Mouse (Mus musculus): ENCODE data around the gene Nkx2-2. TPM values are rescaled to one million over a fixed set of nuclear protein-coding genes. Genes with fewer than 3 reads are reported as not detected.

The Nkx2-2 gene
- polyA plus RNA-seq, 1 experiment from 2014 or later: 4.1 TPM

DNA sequence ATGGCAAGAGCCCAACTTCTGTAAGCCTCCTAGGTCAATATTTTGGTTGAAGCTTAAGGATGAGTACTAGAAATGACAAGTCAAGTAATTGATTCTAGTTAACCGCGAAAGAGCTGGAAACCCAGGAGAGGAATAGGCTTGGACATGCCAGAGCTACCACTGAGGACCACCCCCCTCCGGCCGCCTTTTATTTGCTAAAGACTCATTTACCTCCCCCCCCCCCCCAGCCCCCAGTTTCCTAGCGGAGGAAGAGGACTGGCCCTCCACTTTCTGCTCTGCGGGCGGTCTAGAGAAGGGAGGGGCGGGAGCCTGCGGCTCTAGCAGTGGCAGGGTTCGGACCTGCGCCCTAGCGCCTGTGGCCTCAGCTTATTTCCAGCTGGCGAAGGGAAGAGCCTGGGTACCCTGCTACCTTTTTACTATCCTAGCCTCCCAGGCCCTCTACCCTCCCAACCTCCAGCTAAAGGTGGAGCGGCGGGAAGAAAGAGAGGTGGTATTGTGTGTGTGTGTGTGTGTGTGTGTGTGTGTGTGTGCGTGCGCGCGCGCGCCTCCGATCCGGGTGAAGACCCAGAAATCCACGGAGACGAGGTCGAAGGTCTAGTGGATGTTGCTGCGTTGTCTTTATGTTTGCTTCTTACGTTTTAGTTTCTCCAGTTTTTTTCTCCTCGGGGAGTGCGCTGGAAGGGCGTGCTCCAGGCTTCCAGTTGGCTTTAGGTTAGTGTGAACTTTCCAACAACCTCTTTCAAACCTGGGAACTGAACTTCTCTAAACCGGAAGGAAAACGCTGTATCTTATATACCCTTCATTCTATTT is 6.8 kb downstream of the Nkx2-2 start:
- Histone ChIP-seq H3K27ac (replicated peaks) (no peak overlapping the region), H3K27me3 (peaks cover 87% of the 10 kb centered on the region), H3K4me3 (no peak overlapping the region; the same call in 1 of the 2 replicates), H3K9ac (replicated peaks) (no peak overlapping the region), H3K4me2 (replicated peaks) (no peak overlapping the region), H3K36me3 (no peaks in the 10 kb centered on the region), H3K4me1 (peaks cover 20% of the 10 kb centered on the region), H3K9me3 (no peaks in the 10 kb centered on the region)
- WGBS: under 1% methylated on average over 32 of the region's 33 CpGs
- no peak for ATAC-seq (replicated peaks)

DNA sequence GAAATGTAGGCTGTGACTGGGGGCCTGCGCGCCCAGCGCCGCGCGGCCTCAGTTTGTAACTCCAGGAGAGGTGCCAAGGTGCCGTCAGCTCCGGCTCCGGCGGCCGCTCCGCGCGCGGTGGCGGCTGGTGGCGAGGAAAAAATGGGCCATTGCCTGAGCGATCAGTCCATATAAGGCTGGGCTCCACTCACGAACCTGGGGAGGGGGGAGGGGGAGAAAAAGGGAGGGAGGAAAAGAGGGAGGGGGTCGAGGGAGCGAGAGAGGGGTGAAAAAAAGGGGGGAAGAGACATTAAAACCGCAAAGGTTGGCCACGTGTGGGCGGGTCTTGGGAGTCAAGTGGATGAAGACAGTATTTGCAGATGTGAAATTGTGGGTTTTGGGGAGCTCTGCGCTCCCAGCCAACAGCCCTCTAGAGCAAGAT is 7.8 kb downstream of the Nkx2-2 start:
- Histone ChIP-seq H3K4me1 (peaks cover 20% of the 10 kb centered on the region), H3K36me3 (no peaks in the 10 kb centered on the region), H3K4me2 (replicated peaks) (no peak overlapping the region), H3K27ac (replicated peaks) (no peak overlapping the region), H3K27me3 (peaks cover 89% of the 10 kb centered on the region), H3K9ac (replicated peaks) (no peak overlapping the region), H3K4me3 (no peak overlapping the region), H3K9me3 (no peaks in the 10 kb centered on the region)
- WGBS: under 1% methylated on average over 25 of the region's 25 CpGs
- peak; percentile 49; the same call in 1 of the 2 replicates for ATAC-seq (replicated peaks)

GRCm38 (mm10) chr2:147185561-147185960 is 8.5 kb downstream of the Nkx2-2 start:
- H3K9me3 ChIP-seq: no peaks in the 10 kb centered on the region
- no peak overlapping the region for H3K9ac ChIP-seq (replicated peaks)
- H3K27me3 ChIP-seq: peaks cover 89% of the 10 kb centered on the region
- no peak overlapping the region for H3K4me2 ChIP-seq (replicated peaks)
- peak overlapping the region; percentile 12; the same call in 1 of the 2 replicates for H3K4me3 ChIP-seq
- H3K4me1 ChIP-seq: peaks cover 26% of the 10 kb centered on the region
- ATAC-seq (replicated peaks): no peak
- under 1% methylated on average over 23 of the region's 23 CpGs for WGBS
- no peaks in the 10 kb centered on the region for H3K36me3 ChIP-seq
- H3K27ac ChIP-seq (replicated peaks): no peak overlapping the region

GRCm38 (mm10) chr2:147184071-147184990 is 9.7 kb downstream of the Nkx2-2 start:
- no peaks in the 10 kb centered on the region for H3K9me3 ChIP-seq
- under 1% methylated on average over 63 of the region's 65 CpGs for WGBS
- no peak overlapping the region for H3K27ac ChIP-seq (replicated peaks)
- peak overlapping the region; percentile 19 for H3K4me2 ChIP-seq (replicated peaks)
- peak overlapping the region; percentile 26 for H3K4me3 ChIP-seq
- H3K9ac ChIP-seq (replicated peaks): no peak overlapping the region; the same call in 1 of the 2 replicates
- ATAC-seq (replicated peaks): no peak; the same call in 1 of the 2 replicates
- no peaks in the 10 kb centered on the region for H3K36me3 ChIP-seq
- H3K4me1 ChIP-seq: peaks cover 22% of the 10 kb centered on the region
- H3K27me3 ChIP-seq: peaks cover 87% of the 10 kb centered on the region

GRCm38 (mm10) chr2:147183521-147183920 is 10.5 kb downstream of the Nkx2-2 start:
- no peaks in the 10 kb centered on the region for H3K9me3 ChIP-seq
- 2% methylated on average over 12 of the region's 12 CpGs for WGBS
- ATAC-seq (replicated peaks): no peak
- no peaks in the 10 kb centered on the region for H3K36me3 ChIP-seq
- H3K4me2 ChIP-seq (replicated peaks): no peak overlapping the region
- peaks cover 24% of the 10 kb centered on the region for H3K4me1 ChIP-seq
- H3K27ac ChIP-seq (replicated peaks): no peak overlapping the region
- no peak overlapping the region for H3K9ac ChIP-seq (replicated peaks)
- no peak overlapping the region for H3K4me3 ChIP-seq
- peaks cover 87% of the 10 kb centered on the region for H3K27me3 ChIP-seq

GRCm38 (mm10) chr2:147182709-147183260 is 11.3 kb downstream of the Nkx2-2 start:
- H3K9ac ChIP-seq (replicated peaks): no peak overlapping the region
- H3K36me3 ChIP-seq: no peaks in the 10 kb centered on the region
- peaks cover 87% of the 10 kb centered on the region for H3K27me3 ChIP-seq
- no peak for ATAC-seq (replicated peaks)
- H3K4me1 ChIP-seq: peaks cover 27% of the 10 kb centered on the region
- no peak overlapping the region for H3K4me2 ChIP-seq (replicated peaks)
- WGBS: 10% methylated on average over 25 of the region's 25 CpGs
- no peak overlapping the region for H3K4me3 ChIP-seq
- no peak overlapping the region for H3K27ac ChIP-seq (replicated peaks)
- H3K9me3 ChIP-seq: no peaks in the 10 kb centered on the region

- H3K9ac ChIP-seq (replicated peaks): no peak overlapping the region
- no peaks in the 10 kb centered on the region for H3K36me3 ChIP-seq
- no peak overlapping the region for H3K27ac ChIP-seq (replicated peaks)
- peaks cover 26% of the 10 kb centered on the region for H3K4me1 ChIP-seq
- no peaks in the 10 kb centered on the region for H3K9me3 ChIP-seq
- H3K4me2 ChIP-seq (replicated peaks): no peak overlapping the region
- H3K27me3 ChIP-seq: peaks cover 87% of the 10 kb centered on the region
- ATAC-seq (replicated peaks): no peak
- 18% methylated on average over 18 of the region's 18 CpGs for WGBS
- H3K4me3 ChIP-seq: no peak overlapping the region
Observed at GRCm38 (mm10) chr2:147181926-147182708, 11.9 kb downstream of the Nkx2-2 start.

GRCm38 (mm10) chr2:147181304-147181665 is 12.8 kb downstream of the Nkx2-2 start:
- no peaks in the 10 kb centered on the region for H3K9me3 ChIP-seq
- no peak overlapping the region for H3K9ac ChIP-seq (replicated peaks)
- H3K36me3 ChIP-seq: no peaks in the 10 kb centered on the region
- no peak overlapping the region for H3K4me3 ChIP-seq
- peaks cover 86% of the 10 kb centered on the region for H3K27me3 ChIP-seq
- ATAC-seq (replicated peaks): no peak
- H3K4me1 ChIP-seq: peaks cover 26% of the 10 kb centered on the region
- H3K4me2 ChIP-seq (replicated peaks): no peak overlapping the region
- WGBS: 9% methylated on average over 5 of the region's 5 CpGs
- no peak overlapping the region for H3K27ac ChIP-seq (replicated peaks)

DNA sequence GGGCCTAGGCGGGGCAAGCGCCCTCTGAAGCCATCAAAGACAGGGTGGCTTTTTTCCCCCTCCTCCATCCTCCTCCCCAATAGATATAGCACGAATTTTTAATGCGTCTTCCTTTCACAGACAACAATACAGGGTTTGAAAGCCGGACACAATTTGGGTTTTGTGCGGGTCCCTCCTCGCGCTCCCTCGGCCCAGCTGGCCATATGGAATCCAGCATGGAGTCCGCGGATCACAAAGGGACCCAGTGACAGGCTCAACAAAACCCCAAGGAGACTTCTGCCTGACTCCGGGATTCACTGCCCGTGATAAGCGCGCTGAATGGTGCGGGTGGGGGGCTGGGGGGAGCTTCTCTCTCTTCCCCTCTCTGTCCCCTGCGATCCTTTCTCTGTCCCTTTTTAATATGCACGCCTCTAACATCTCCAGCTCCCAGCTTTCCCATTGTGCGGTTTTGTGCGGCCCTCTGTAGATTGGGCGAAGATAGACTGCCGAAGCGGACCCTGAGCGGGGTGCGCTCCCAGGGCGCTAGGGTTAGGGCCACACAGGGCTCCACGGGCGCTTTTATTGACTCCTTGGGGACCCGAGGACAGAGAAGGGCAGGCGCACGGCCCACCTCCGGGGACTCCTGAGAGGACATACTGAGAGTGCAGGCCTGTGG is 13.3 kb downstream of the Nkx2-2 start:
- Histone ChIP-seq H3K9ac (replicated peaks) (no peak overlapping the region), H3K27me3 (peaks cover 84% of the 10 kb centered on the region), H3K36me3 (no peaks in the 10 kb centered on the region), H3K9me3 (no peaks in the 10 kb centered on the region), H3K27ac (replicated peaks) (no peak overlapping the region), H3K4me3 (no peak overlapping the region; the same call in 1 of the 2 replicates), H3K4me2 (replicated peaks) (no peak overlapping the region; the same call in 1 of the 2 replicates), H3K4me1 (peaks cover 26% of the 10 kb centered on the region)
- 3% methylated on average over 32 of the region's 32 CpGs for WGBS
- no peak for ATAC-seq (replicated peaks)

- H3K9ac ChIP-seq (replicated peaks): 0 out of 2 replicates have a peak overlapping the region, but pooled peaks have one; percentile 22
- no peaks in the 10 kb centered on the region for H3K36me3 ChIP-seq
- H3K4me1 ChIP-seq: peaks cover 16% of the 10 kb centered on the region
- ATAC-seq (replicated peaks): peak; percentile 76
- peak overlapping the region; percentile 33 for H3K4me3 ChIP-seq
- peaks cover 87% of the 10 kb centered on the region for H3K27me3 ChIP-seq
- H3K27ac ChIP-seq (replicated peaks): no peak overlapping the region
- H3K4me2 ChIP-seq (replicated peaks): peak overlapping the region; percentile 45
- H3K9me3 ChIP-seq: no peaks in the 10 kb centered on the region
- WGBS: 1% methylated on average over 39 of the region's 39 CpGs
Observed at GRCm38 (mm10) chr2:147178091-147179059, 15.7 kb downstream of the Nkx2-2 start.
